Mouse (Mus musculus): Measurements from ENCODE around the gene Svs2. TPM values are rescaled to one million over a fixed set of nuclear protein-coding genes. Genes with fewer than 3 reads are reported as not detected.

The Svs2 gene
- polyA plus RNA-seq, 1 experiment from 2014 or later, result not detected

DNA sequence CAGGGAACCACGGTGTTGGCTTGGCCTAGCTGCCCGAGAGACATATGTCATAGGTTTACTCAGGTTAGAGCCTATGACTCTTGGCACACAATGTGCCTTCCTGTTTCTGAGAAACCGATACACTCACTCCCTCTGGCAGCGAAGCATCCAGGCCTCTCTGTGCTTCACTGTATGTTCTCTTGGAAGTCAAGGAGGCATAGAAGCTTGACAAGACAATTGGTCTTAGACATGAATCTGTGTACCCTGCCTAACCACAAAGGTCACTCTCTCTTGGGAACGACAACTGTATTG lies 41.6 kb downstream of the Svs2 start:
- no peak for ATAC-seq (replicated peaks; ENCODE audit: low FRiP score)
- no peaks in the 10 kb centered on the region; the same call in 1 of the 2 replicates for H3K4me1 ChIP-seq
- no peaks in the 10 kb centered on the region for H3K36me3 ChIP-seq
- no peak overlapping the region for H3K4me2 ChIP-seq
- no peaks in the 10 kb centered on the region for H3K9me3 ChIP-seq (replicated peaks)
- H3K4me3 ChIP-seq (replicated peaks), result no peak overlapping the region
- H3K9ac ChIP-seq, result no peak overlapping the region
- 71% methylated on average over 5 of the region's 5 CpGs for WGBS
- H3K27me3 ChIP-seq, result no peaks in the 10 kb centered on the region
- no peak overlapping the region for H3K27ac ChIP-seq

GRCm38 (mm10) chr2:164195971-164196699 lies 42.1 kb downstream of the Svs2 start:
- no peaks in the 10 kb centered on the region for H3K36me3 ChIP-seq
- no peak overlapping the region for H3K4me2 ChIP-seq
- no peaks in the 10 kb centered on the region for H3K9me3 ChIP-seq (replicated peaks)
- ATAC-seq (replicated peaks; ENCODE audit: low FRiP score), result no peak
- H3K4me1 ChIP-seq, result no peaks in the 10 kb centered on the region; the same call in 1 of the 2 replicates
- H3K4me3 ChIP-seq (replicated peaks), result no peak overlapping the region
- 87% methylated on average over 5 of the region's 5 CpGs for WGBS
- no peak overlapping the region for H3K9ac ChIP-seq
- no peaks in the 10 kb centered on the region for H3K27me3 ChIP-seq
- H3K27ac ChIP-seq, result no peak overlapping the region

- Histone ChIP-seq H3K27me3 (no peaks in the 10 kb centered on the region), H3K9ac (no peak overlapping the region), H3K9me3 (replicated peaks) (no peaks in the 10 kb centered on the region), H3K4me3 (replicated peaks) (no peak overlapping the region), H3K4me2 (no peak overlapping the region), H3K27ac (no peak overlapping the region), H3K4me1 (no peaks in the 10 kb centered on the region; the same call in 1 of the 2 replicates), H3K36me3 (no peaks in the 10 kb centered on the region)
- no peak for ATAC-seq (replicated peaks; ENCODE audit: low FRiP score)
- WGBS, result 72% methylated on average over 5 of the region's 5 CpGs
These were observed 43.2 kb downstream of the Svs2 start for GRCm38 (mm10) chr2:164194959-164195630.

DNA sequence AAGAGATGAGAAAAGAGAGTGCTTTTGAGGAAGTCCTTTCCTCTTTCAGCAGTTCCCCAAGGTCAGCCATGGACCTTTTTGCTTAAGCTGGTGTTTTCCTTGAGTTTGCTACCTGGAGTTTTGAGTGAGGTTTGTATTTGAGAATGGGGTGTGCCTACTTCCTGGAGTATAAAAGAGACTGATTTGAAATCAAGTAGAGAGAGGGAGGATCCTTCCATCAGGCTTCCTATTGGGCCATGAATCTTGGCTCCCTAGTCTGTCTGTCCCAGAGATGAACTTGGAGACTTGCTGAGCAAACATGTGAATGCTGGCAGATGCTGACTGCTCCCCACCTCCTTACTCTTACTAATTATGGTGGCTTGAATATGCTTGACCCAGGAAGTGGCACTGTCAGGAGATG lies 46.0 kb downstream of the Svs2 start:
- Histone ChIP-seq H3K4me2 (no peak overlapping the region), H3K4me1 (no peaks in the 10 kb centered on the region), H3K27ac (no peak overlapping the region), H3K36me3 (no peaks in the 10 kb centered on the region), H3K4me3 (replicated peaks) (no peak overlapping the region), H3K9ac (no peak overlapping the region), H3K9me3 (replicated peaks) (no peaks in the 10 kb centered on the region), H3K27me3 (no peaks in the 10 kb centered on the region)
- no peak for ATAC-seq (replicated peaks; ENCODE audit: low FRiP score)

- Histone ChIP-seq H3K4me3 (replicated peaks) (no peak within 1 kb of the TSS), H3K4me1 (no peaks in the 10 kb centered on the region), H3K9me3 (replicated peaks) (no peaks in the 10 kb centered on the region), H3K27ac (no peak within 1 kb of the TSS), H3K36me3 (no peaks in the 10 kb centered on the region), H3K27me3 (no peaks in the 10 kb centered on the region), H3K9ac (no peak within 1 kb of the TSS), H3K4me2 (no peak within 1 kb of the TSS)
- no peak for ATAC-seq (replicated peaks; ENCODE audit: low FRiP score)
- 84% methylated on average over 6 of the region's 6 CpGs for WGBS
These were observed 47.7 kb downstream of the Svs2 start, which contains the start of gene Wfdc12 for GRCm38 (mm10) chr2:164190576-164190975. TSS of gene Wfdc12 (minus strand) at chr2:164190608.

DNA sequence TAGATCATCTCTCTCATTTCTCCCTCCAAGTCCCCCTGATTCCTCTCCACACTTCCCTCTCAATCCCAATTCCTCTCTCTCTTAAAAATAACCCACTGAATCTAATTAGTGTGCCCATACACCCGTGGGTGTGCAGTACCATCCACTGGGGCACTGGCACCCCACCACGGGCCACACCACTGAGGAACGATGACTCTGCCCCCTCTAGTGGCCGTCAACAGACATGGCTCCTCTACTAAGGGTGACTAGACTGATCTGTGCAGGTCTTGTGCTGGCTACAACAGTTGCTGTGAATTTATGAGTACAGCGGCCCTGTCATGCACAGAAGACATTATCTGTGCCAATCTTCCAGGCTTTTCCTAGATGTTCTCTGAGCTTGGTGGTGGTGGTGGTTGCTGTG lies 49.5 kb downstream of the Svs2 start:
- no peak for ATAC-seq (replicated peaks; ENCODE audit: low FRiP score)

More for the DNA sequence above, 49.5 kb downstream of the Svs2 start:
- Histone ChIP-seq H3K9me3 (replicated peaks) (no peaks in the 10 kb centered on the region), H3K27ac (no peak overlapping the region), H3K4me2 (no peak overlapping the region), H3K36me3 (no peaks in the 10 kb centered on the region), H3K27me3 (no peaks in the 10 kb centered on the region), H3K4me3 (replicated peaks) (no peak overlapping the region), H3K9ac (no peak overlapping the region), H3K4me1 (peaks cover 6% of the 10 kb centered on the region; the same call in 1 of the 2 replicates)
- 33% methylated on average over 5 of the region's 5 CpGs for WGBS

Other genes starting within 250 kb of the Svs2 start
- gene Ywhab, start 243.5 kb downstream of the Svs2 start, polyA plus RNA-seq (2015; fragmentation: Nextera tagmentation; extraction: Ambion mirVana), result 304 and 307 TPM in 2 replicates
- gene Pabpc1l, start 213.0 kb downstream of the Svs2 start, polyA plus RNA-seq (2015; fragmentation: Nextera tagmentation; extraction: Ambion mirVana), result 2.4 and 4.1 TPM in 2 replicates
- gene Stk4, start 168.1 kb downstream of the Svs2 start, polyA plus RNA-seq (2015; fragmentation: Nextera tagmentation; extraction: Ambion mirVana), result 21.0 and 23.4 TPM in 2 replicates
- 60.8 and 64.9 TPM in 2 replicates for gene Tomm34, start 167.3 kb downstream of the Svs2 start, polyA plus RNA-seq (2015; fragmentation: Nextera tagmentation; extraction: Ambion mirVana)
- 0.23 and 0.28 TPM in 2 replicates for gene Kcns1, start 67.4 kb downstream of the Svs2 start, polyA plus RNA-seq (2015; fragmentation: Nextera tagmentation; extraction: Ambion mirVana)
- 0.13 TPM in 1 of 2 replicates, not detected in the other for gene Wfdc5, start 55.7 kb downstream of the Svs2 start, polyA plus RNA-seq (2015; fragmentation: Nextera tagmentation; extraction: Ambion mirVana)
- gene Wfdc12, start 47.9 kb downstream of the Svs2 start, polyA plus RNA-seq (2015; fragmentation: Nextera tagmentation; extraction: Ambion mirVana), result 0.55 TPM in 1 of 2 replicates, not detected in the other
- not detected in 2 replicates for gene Wfdc15a, start 38.3 kb downstream of the Svs2 start, polyA plus RNA-seq (2015; fragmentation: Nextera tagmentation; extraction: Ambion mirVana)
- gene Wfdc15b, start 16.8 kb downstream of the Svs2 start, polyA plus RNA-seq (2015; fragmentation: Nextera tagmentation; extraction: Ambion mirVana), result 70.1 and 91.1 TPM in 2 replicates
- not detected in 2 replicates for gene Svs3b, start 18.2 kb upstream of the Svs2 start, polyA plus RNA-seq (2015; fragmentation: Nextera tagmentation; extraction: Ambion mirVana)
- gene Svs4, start 40.0 kb upstream of the Svs2 start, polyA plus RNA-seq (2015; fragmentation: Nextera tagmentation; extraction: Ambion mirVana), result not detected in 2 replicates
- gene Svs3a, start 50.8 kb upstream of the Svs2 start, polyA plus RNA-seq (2015; fragmentation: Nextera tagmentation; extraction: Ambion mirVana), result not detected in 2 replicates
- gene Svs6, start 78.3 kb upstream of the Svs2 start, polyA plus RNA-seq (2015; fragmentation: Nextera tagmentation; extraction: Ambion mirVana), result not detected in 2 replicates
- not detected in 2 replicates for gene Svs5, start 94.3 kb upstream of the Svs2 start, polyA plus RNA-seq (2015; fragmentation: Nextera tagmentation; extraction: Ambion mirVana)
- gene Slpi, start 150.6 kb upstream of the Svs2 start, polyA plus RNA-seq (2015; fragmentation: Nextera tagmentation; extraction: Ambion mirVana), result 2.4 and 2.7 TPM in 2 replicates
- gene Rbpjl, start 164.7 kb upstream of the Svs2 start, polyA plus RNA-seq (2015; fragmentation: Nextera tagmentation; extraction: Ambion mirVana), result 0.05 and 0.08 TPM in 2 replicates
- gene Matn4, start 166.7 kb upstream of the Svs2 start, polyA plus RNA-seq (2015; fragmentation: Nextera tagmentation; extraction: Ambion mirVana), result 1.1 and 2.4 TPM in 2 replicates
- 149 and 161 TPM in 2 replicates for gene Sdc4, start 205.4 kb upstream of the Svs2 start, polyA plus RNA-seq (2015; fragmentation: Nextera tagmentation; extraction: Ambion mirVana)
- 59.2 and 64.2 TPM in 2 replicates for gene Sys1, start 218.5 kb upstream of the Svs2 start, polyA plus RNA-seq (2015; fragmentation: Nextera tagmentation; extraction: Ambion mirVana)
- gene Gm20458, start 222.5 kb upstream of the Svs2 start, polyA plus RNA-seq (2015; fragmentation: Nextera tagmentation; extraction: Ambion mirVana), result 7.7 and 8.3 TPM in 2 replicates
- not detected in 2 replicates for gene Trp53tg5, start 235.3 kb upstream of the Svs2 start, polyA plus RNA-seq (2015; fragmentation: Nextera tagmentation; extraction: Ambion mirVana)
- 13.0 and 14.0 TPM in 2 replicates for gene Dbndd2, start 247.6 kb upstream of the Svs2 start, polyA plus RNA-seq (2015; fragmentation: Nextera tagmentation; extraction: Ambion mirVana)

All from kidney, embryonic 15.5 days (tissue).